Mouse (Mus musculus): Measurements from ENCODE around the gene Bahcc1. TPM values are rescaled to one million over a fixed set of nuclear protein-coding genes. Genes with fewer than 3 reads are reported as not detected.
A peak's percentile ranks its signal among the peaks of the same experiment; 100 is the strongest.

Gene Bahcc1
- polyA plus RNA-seq, 2 experiments, result 0.75 to 1.6 TPM

DNA sequence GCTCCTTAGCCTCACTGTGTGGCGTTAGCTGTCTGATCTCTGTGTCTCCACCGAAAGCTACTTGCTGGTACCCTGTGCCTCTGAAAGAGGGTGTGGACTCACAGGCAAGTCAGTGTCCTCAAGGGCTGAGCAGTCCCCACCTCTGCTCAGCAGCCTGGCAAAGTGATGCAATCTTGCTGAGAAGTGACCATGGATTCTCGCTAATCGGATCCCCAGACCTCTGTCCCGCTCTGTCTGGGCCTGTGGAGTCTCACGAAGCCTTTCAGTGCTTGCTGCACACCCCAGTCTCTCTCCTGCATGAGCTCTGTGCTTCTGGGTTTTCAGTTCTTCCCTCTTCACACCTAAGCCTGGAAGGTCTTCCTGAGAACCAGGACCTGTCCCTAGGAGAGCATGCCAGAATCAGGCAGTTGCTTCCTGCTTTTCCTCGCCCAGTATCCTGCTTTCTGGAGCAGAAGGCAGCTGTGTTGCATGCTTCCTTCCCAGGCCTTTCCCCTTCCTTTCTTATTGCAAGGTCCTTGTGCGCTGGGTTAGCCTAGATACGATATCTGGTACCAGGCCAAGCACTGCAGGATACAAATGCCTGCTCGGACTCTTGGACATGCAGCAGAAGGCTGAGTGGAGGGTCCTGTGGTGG is 15.5 kb downstream of the Bahcc1 start:
- H3K9me3 ChIP-seq (ENCODE audit: control insufficient read depth, low read length), result no peaks in the 10 kb centered on the region
- 59% methylated on average over 10 of the region's 10 CpGs for WGBS (ENCODE audit: insufficient replicate concordance)
- H3K4me1 ChIP-seq (replicated peaks; ENCODE audit: control insufficient read depth in 2 of 2, insufficient read depth in 2 of 2, low read length in 1 of 2), result peaks cover 0 to 4% of the 10 kb centered on the region in 2 experiments; a peak in 1 of 4 replicates
- no peaks in the 10 kb centered on the region for H3K36me3 ChIP-seq (replicated peaks; ENCODE audit: control insufficient read depth, insufficient read depth, low read depth)
- TF ChIP-seq CTCF (IDR thresholded peaks at IDR 0.05; ENCODE audit: low read depth) (no peak), EP300 (IDR thresholded peaks at IDR 0.05; ENCODE audit: low read depth) (no peak)
- H3K9ac ChIP-seq (replicated peaks), result no peak overlapping the region
- no peak overlapping the region for H3K4me2 ChIP-seq (ENCODE audit: low read depth)
- H3K4me3 ChIP-seq (ENCODE audit: insufficient read depth in 1 of 2, low read depth in 2 of 2, low read length in 2 of 2), result no peak overlapping the region
- no peak overlapping the region for H3K27ac ChIP-seq
- H3K27me3 ChIP-seq (ENCODE audit: control insufficient read depth, insufficient read depth, low read length), result no peaks in the 10 kb centered on the region
- ATAC-seq (ENCODE audit: insufficient read depth) (no peak), DNase-seq (ENCODE audit: low read depth in 3 of 3, low spot score in 3 of 3) (no peak)

DNA sequence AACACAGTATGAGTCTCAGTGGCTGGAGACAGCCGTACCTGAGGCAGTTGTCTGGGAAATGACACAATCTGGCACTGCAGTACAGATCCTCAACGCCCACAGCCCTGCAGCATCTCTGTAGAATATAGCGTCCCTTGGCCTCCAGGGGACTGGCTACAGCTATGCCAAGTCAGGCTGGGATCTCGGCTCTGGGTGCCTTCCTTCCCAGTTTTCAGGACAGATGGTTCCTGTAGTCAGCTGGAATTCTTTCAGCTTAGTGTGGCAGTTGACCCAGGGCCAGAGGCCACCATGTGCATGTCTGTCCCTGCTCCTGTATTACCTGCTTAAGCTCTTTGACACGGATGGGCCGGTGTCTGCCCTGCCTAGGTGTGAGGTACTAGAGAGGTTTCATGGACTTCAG is 16.2 kb downstream of the Bahcc1 start:
- H3K9me3 ChIP-seq (ENCODE audit: control insufficient read depth, low read length), result no peaks in the 10 kb centered on the region
- 75% methylated on average over 6 of the region's 6 CpGs for whole genome bisulfite sequencing (ENCODE audit: insufficient replicate concordance)
- no peaks in the 10 kb centered on the region for H3K36me3 ChIP-seq (replicated peaks; ENCODE audit: control insufficient read depth, insufficient read depth, low read depth)
- TF ChIP-seq EP300 (IDR thresholded peaks at IDR 0.05; ENCODE audit: low read depth) (no peak), CTCF (IDR thresholded peaks at IDR 0.05; ENCODE audit: low read depth) (no peak)
- H3K27ac ChIP-seq, result no peak overlapping the region
- H3K27me3 ChIP-seq (ENCODE audit: control insufficient read depth, insufficient read depth, low read length), result no peaks in the 10 kb centered on the region
- H3K9ac ChIP-seq (replicated peaks), result no peak overlapping the region
- H3K4me2 ChIP-seq (ENCODE audit: low read depth), result no peak overlapping the region
- DNase-seq (ENCODE audit: low read depth in 3 of 3, low spot score in 3 of 3) (no peak), ATAC-seq (ENCODE audit: insufficient read depth) (no peak)
- H3K4me1 ChIP-seq (replicated peaks; ENCODE audit: control insufficient read depth in 2 of 2, insufficient read depth in 2 of 2, low read length in 1 of 2), result peaks cover 0 to 4% of the 10 kb centered on the region in 2 experiments; a peak in 1 of 4 replicates
- no peak overlapping the region for H3K4me3 ChIP-seq (ENCODE audit: insufficient read depth in 1 of 2, low read depth in 2 of 2, low read length in 2 of 2)

DNA sequence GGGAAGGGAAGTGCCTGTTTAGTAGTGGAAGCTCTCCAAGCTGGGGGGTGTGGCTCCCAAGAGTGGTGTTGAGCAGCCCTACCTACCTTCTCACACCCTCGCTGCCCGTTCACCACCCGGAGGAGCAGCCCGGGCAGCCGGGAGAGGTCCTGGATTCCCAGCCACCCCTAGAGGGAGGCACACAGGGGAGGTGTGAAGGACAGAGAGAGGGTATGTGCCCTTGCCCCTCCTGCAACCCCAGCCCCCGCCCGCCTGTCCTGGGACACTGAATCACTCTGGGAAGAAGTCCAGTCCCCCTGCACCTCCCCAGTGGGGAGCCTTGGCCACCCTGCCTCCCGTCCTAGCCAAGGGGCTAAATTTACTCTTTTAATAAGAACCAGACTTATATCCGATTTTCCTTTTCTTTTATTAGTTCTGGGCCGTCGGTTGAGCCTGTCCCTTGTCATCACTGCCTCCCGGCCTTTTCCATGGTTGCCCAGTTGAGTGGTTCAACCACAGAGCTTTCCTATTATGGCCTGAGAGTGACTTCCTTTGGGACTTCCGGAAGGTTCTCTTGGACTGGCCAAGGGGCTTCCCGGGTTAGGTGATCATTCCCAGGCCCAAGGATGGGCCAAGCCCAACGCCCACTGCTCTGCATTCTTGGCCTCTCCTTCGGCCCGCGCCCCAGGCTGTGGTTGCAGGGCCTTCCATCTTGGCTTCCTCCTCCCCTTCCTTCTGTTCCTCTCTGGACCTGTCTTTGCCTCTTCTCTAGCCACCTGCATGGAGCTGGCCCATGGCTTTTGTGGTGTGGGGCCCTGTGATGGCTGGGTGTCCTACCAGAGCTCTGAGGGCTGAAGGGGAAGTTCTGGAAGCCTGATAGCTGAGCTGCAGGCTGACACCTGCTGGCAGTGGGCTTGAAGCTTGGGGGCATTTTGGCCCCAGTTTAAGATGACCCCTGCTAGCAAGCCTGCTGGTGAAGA is 18.5 kb downstream of the Bahcc1 start:
- Histone ChIP-seq H3K4me2 (ENCODE audit: low read depth) (no peak overlapping the region), H3K27me3 (ENCODE audit: control insufficient read depth, insufficient read depth, low read length) (no peaks in the 10 kb centered on the region), H3K36me3 (replicated peaks; ENCODE audit: control insufficient read depth, insufficient read depth, low read depth) (no peaks in the 10 kb centered on the region), H3K4me1 (replicated peaks; ENCODE audit: control insufficient read depth in 2 of 2, insufficient read depth in 2 of 2, low read length in 1 of 2) (peaks cover 0 to 4% of the 10 kb centered on the region in 2 experiments; a peak in 1 of 4 replicates), H3K9ac (replicated peaks) (no peak overlapping the region), H3K9me3 (ENCODE audit: control insufficient read depth, low read length) (no peaks in the 10 kb centered on the region), H3K27ac (no peak overlapping the region), H3K4me3 (ENCODE audit: insufficient read depth in 1 of 2, low read depth in 2 of 2, low read length in 2 of 2) (no peak overlapping the region)
- TF ChIP-seq CTCF (IDR thresholded peaks at IDR 0.05; ENCODE audit: low read depth), result 0 out of 2 replicates have a peak, but pooled peaks have one; percentile 31
- TF ChIP-seq EP300 (IDR thresholded peaks at IDR 0.05; ENCODE audit: low read depth), result no peak
- 35% methylated on average over 18 of the region's 18 CpGs for WGBS (ENCODE audit: insufficient replicate concordance)
- ATAC-seq (ENCODE audit: insufficient read depth) (no peak), DNase-seq (ENCODE audit: low read depth in 3 of 3, low spot score in 3 of 3) (no peak)

DNA sequence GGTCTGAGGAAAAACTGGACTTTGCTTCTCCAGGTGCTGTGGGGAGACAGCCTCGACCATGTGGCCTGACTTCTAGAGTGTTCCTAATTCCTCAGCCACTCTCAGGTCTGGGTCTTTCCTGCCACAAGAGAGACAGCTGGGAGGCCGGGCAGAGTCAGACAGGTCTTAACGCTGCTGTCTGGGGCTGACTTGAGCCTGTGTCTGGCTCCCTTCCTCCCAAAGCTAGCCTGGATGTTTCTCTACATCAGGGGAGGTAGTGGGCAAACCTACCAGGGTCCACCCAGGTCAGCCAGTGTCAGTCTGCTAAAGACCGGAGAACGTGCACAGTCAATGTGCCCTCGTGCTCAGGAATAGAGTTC is 19.2 kb downstream of the Bahcc1 start:
- DNase-seq (ENCODE audit: low read depth in 3 of 3, low spot score in 3 of 3), result no peak
- H3K36me3 ChIP-seq (replicated peaks; ENCODE audit: control insufficient read depth, insufficient read depth, low read depth), result no peaks in the 10 kb centered on the region
- no peaks in the 10 kb centered on the region for H3K27me3 ChIP-seq (ENCODE audit: control insufficient read depth, insufficient read depth, low read length)
- 48% methylated on average over 6 of the region's 6 CpGs for WGBS (ENCODE audit: insufficient replicate concordance)
- H3K4me1 ChIP-seq (replicated peaks; ENCODE audit: control insufficient read depth in 2 of 2, insufficient read depth in 2 of 2, low read length in 1 of 2), result 0 out of 4 replicates have a peak, but pooled peaks cover 0 to 4% of the 10 kb centered on the region in 2 experiments
- H3K4me3 ChIP-seq (ENCODE audit: insufficient read depth in 1 of 2, low read depth in 2 of 2, low read length in 2 of 2), result no peak overlapping the region
- ATAC-seq (ENCODE audit: insufficient read depth), result no peak
- H3K9ac ChIP-seq (replicated peaks), result no peak overlapping the region
- H3K27ac ChIP-seq, result no peak overlapping the region
- no peak for TF ChIP-seq CTCF (IDR thresholded peaks at IDR 0.05; ENCODE audit: low read depth)
- no peak for TF ChIP-seq EP300 (IDR thresholded peaks at IDR 0.05; ENCODE audit: low read depth)
- no peak overlapping the region for H3K4me2 ChIP-seq (ENCODE audit: low read depth)
- no peaks in the 10 kb centered on the region for H3K9me3 ChIP-seq (ENCODE audit: control insufficient read depth, low read length)

DNA sequence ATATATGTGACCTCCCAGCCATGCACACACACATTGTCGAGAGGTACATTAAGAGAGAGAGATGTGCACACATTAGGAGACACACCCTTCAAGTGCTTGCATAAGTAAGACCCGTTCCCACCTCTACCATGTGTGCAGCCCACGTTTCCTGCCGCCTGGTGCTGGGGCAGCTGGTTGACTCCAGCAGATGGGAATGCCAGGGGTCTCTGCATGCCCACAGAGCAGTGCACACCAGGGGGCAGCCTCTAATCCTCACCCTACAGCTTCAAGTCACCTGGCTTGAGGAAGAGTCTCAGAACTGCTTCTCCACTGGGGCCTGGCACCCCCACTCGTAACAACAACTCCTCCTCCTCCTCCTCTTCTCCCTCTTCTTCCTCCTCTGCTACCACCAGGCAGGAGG is 19.7 kb downstream of the Bahcc1 start:
- Histone ChIP-seq H3K4me3 (ENCODE audit: insufficient read depth in 1 of 2, low read depth in 2 of 2, low read length in 2 of 2) (no peak overlapping the region), H3K36me3 (replicated peaks; ENCODE audit: control insufficient read depth, insufficient read depth, low read depth) (no peaks in the 10 kb centered on the region), H3K9me3 (ENCODE audit: control insufficient read depth, low read length) (no peaks in the 10 kb centered on the region), H3K4me1 (replicated peaks; ENCODE audit: control insufficient read depth in 2 of 2, insufficient read depth in 2 of 2, low read length in 1 of 2) (0 out of 4 replicates have a peak, but pooled peaks cover 0 to 4% of the 10 kb centered on the region in 2 experiments), H3K27ac (no peak overlapping the region), H3K9ac (replicated peaks) (no peak overlapping the region), H3K4me2 (ENCODE audit: low read depth) (no peak overlapping the region), H3K27me3 (ENCODE audit: control insufficient read depth, insufficient read depth, low read length) (no peaks in the 10 kb centered on the region)
- DNase-seq (ENCODE audit: low read depth in 3 of 3, low spot score in 3 of 3) (no peak), ATAC-seq (ENCODE audit: insufficient read depth) (no peak)
- 44% methylated on average over 5 of the region's 5 CpGs for WGBS (ENCODE audit: insufficient replicate concordance)
- no peak for TF ChIP-seq EP300 (IDR thresholded peaks at IDR 0.05; ENCODE audit: low read depth)
- no peak for TF ChIP-seq CTCF (IDR thresholded peaks at IDR 0.05; ENCODE audit: low read depth)
